Comparison of ENCODE assay signal across 8 mouse cellular contexts in genomic region chr14:31831370-31831712, GRCm38 (mm10). TPM values are rescaled to one million over a fixed set of nuclear protein-coding genes. Genes with fewer than 3 reads are reported as not detected.
A peak's percentile ranks its signal among the peaks of the same experiment; 100 is the strongest.
DNase-seq lines count a peak whose midpoint lies in the region; ATAC-seq lines count a peak whose summit lies in the region.

No protein-coding gene starts in this region.

- DNase-seq in kidney, adult 11 months: peak; percentile 19
- no peak for DNase-seq in kidney, postnatal 14 days
- DNase-seq in cerebellum, postnatal 14 days: peak; percentile 49 to 60
- peak; percentile 63 to 65 for DNase-seq in layer of hippocampus, adult 8-10 months (ENCODE audit: low spot score in 2 of 2)
- peak; percentile 80 for DNase-seq in right cerebral cortex, adult 18-20 months
- DNase-seq in spleen, postnatal 36 days (ENCODE audit: low spot score in 2 of 2): no peak

- H3K4me1 ChIP-seq in heart, embryonic 12.5 days (replicated peaks): peaks cover 3% of the 10 kb centered on the region; the same call in 1 of the 2 replicates
- H3K4me1 ChIP-seq in liver, embryonic 15.5 days (replicated peaks): peaks cover 20% of the 10 kb centered on the region

- H3K4me2 ChIP-seq in heart, embryonic 12.5 days: peak overlapping the region; percentile 89
- peak overlapping the region; percentile 100 for H3K4me2 ChIP-seq in liver, embryonic 15.5 days

- H3K27ac ChIP-seq in heart, embryonic 12.5 days (ENCODE audit: poor library complexity, severe bottlenecking): no peak overlapping the region
- H3K27ac ChIP-seq in liver, embryonic 15.5 days (replicated peaks): peak overlapping the region; percentile 54; the same call in 1 of the 2 replicates

- H3K36me3 ChIP-seq in heart, embryonic 12.5 days: no peaks in the 10 kb centered on the region
- H3K36me3 ChIP-seq in liver, embryonic 15.5 days (replicated peaks): no peaks in the 10 kb centered on the region

- 0 out of 2 replicates have a peak, but pooled peaks cover 2% of the 10 kb centered on the region for H3K9me3 ChIP-seq in heart, embryonic 12.5 days (replicated peaks)
- H3K9me3 ChIP-seq in liver, embryonic 15.5 days (replicated peaks): no peaks in the 10 kb centered on the region

- H3K9ac ChIP-seq in heart, embryonic 12.5 days: peak overlapping the region; percentile 91
- H3K9ac ChIP-seq in liver, embryonic 15.5 days: peak overlapping the region; percentile 67

- peak overlapping the region; percentile 98 for H3K4me3 ChIP-seq in heart, embryonic 12.5 days
- peak overlapping the region; percentile 93 for H3K4me3 ChIP-seq in liver, embryonic 15.5 days (replicated peaks)

- no peak for ATAC-seq in heart, embryonic 12.5 days (ENCODE audit: insufficient number of reproducible peaks, low FRiP score)
- ATAC-seq in liver, embryonic 15.5 days (ENCODE audit: insufficient read depth): no peak

- WGBS in heart, embryonic 12.5 days: 10% methylated on average over 7 of the region's 7 CpGs
- 9% methylated on average over 7 of the region's 7 CpGs for WGBS in liver, embryonic 15.5 days (ENCODE audit: insufficient replicate concordance)

- H3K27me3 ChIP-seq in heart, embryonic 12.5 days (replicated peaks): no peaks in the 10 kb centered on the region
- H3K27me3 ChIP-seq in liver, embryonic 15.5 days: no peaks in the 10 kb centered on the region

RNA-seq across cellular contexts. Expression of gene Ankrd28, which starts 0.9 kb away (rescaled TPM):
- polyA plus RNA-seq in heart, embryonic 12.5 days (2016; fragmentation: Nextera tagmentation; extraction: Ambion mirVana): 8.8 and 11.7 TPM in 2 replicates
- 10 to 100 TPM; 54.0 to 65.1 (median 59.0) TPM for total RNA-seq in layer of hippocampus, adult 8-10 months (2022)
- 3.5 and 3.6 TPM in 2 replicates for polyA plus RNA-seq in liver, embryonic 15.5 days (2015; fragmentation: Nextera tagmentation; extraction: Ambion mirVana)

Comparison
In these comparisons a context has a peak if more than half of its experiments do, and no peak if none do; other contexts are left out.
1. DNase-seq: peak in kidney, adult 11 months (single experiment), cerebellum, postnatal 14 days (2 of 2), layer of hippocampus, adult 8-10 months (2 of 2) and right cerebral cortex, adult 18-20 months (single experiment); none in kidney, postnatal 14 days (single experiment) and spleen, postnatal 36 days (0 of 2).